Comparison of ENCODE assay signal across 8 mouse cellular contexts in genomic region chr11:114636292-114636691, GRCm38 (mm10). TPM values are rescaled to one million over a fixed set of nuclear protein-coding genes. Genes with fewer than 3 reads are reported as not detected.
DNase-seq lines count a peak whose midpoint lies in the region; ATAC-seq and TF ChIP-seq lines count a peak whose summit lies in the region.

No protein-coding gene starts in this region.

- H3K9ac ChIP-seq in lung, embryonic 16.5 days (ENCODE audit: low read length), result no peak overlapping the region

- H3K4me3 ChIP-seq in layer of hippocampus, adult 2 months, result peak overlapping the region; percentile 23; the same call in 1 of the 2 replicates
- no peak overlapping the region for H3K4me3 ChIP-seq in lung, embryonic 16.5 days (ENCODE audit: low read length)

- peak; percentile 94 for TF ChIP-seq CTCF in layer of hippocampus, adult 2 months (conservative IDR thresholded peaks at IDR 0.05)

- peak; percentile 77 for ATAC-seq in frontal cortex, adult (ENCODE audit: low TSS enrichment)
- peak; percentile 73 to 84; a peak in 3 of 4 replicates for ATAC-seq in hematopoietic stem cell, adult 5-6 weeks (replicated peaks in 1 of 2; ENCODE audit: insufficient read depth in 1 of 2, low FRiP score in 2 of 2, low TSS enrichment in 1 of 2, low read depth in 1 of 2, poor library complexity in 2 of 2, severe bottlenecking in 2 of 2)
- peak; percentile 85 for ATAC-seq in lung, embryonic 16.5 days (ENCODE audit: low read depth)

- no peaks in the 10 kb centered on the region for H3K36me3 ChIP-seq in lung, embryonic 16.5 days (ENCODE audit: control insufficient read depth, insufficient read depth, low read length)

- H3K27ac ChIP-seq in layer of hippocampus, adult 2 months, result 0 out of 2 replicates have a peak overlapping the region, but pooled peaks have one; percentile 10
- no peak overlapping the region for H3K27ac ChIP-seq in lung, embryonic 16.5 days (ENCODE audit: low read length)

- H3K4me1 ChIP-seq in lung, embryonic 16.5 days (replicated peaks; ENCODE audit: control insufficient read depth, insufficient read depth, low read length), result no peaks in the 10 kb centered on the region

- H3K27me3 ChIP-seq in lung, embryonic 16.5 days (ENCODE audit: control insufficient read depth, insufficient read depth, low read depth, low read length), result peaks cover 19% of the 10 kb centered on the region; the same call in 1 of the 2 replicates

- 2% methylated on average over 6 of the region's 6 CpGs for WGBS in lung, embryonic 16.5 days

- peak overlapping the region; percentile 23; the same call in 1 of the 2 replicates for H3K4me2 ChIP-seq in lung, embryonic 16.5 days (ENCODE audit: low read depth, low read length)

- peak; percentile 81 for DNase-seq in MN1 (ENCODE audit: low spot score)
- peak; percentile 88 for DNase-seq in cerebellum, adult 8-10 months
- DNase-seq in layer of hippocampus, adult 2 months (ENCODE audit: low spot score in 2 of 2), result peak; percentile 81 to 89
- peak; percentile 65 for DNase-seq in ovary, postnatal 36 days (ENCODE audit: low spot score)
- DNase-seq in thymus, postnatal 10 days (ENCODE audit: low spot score in 2 of 2), result peak; percentile 69 to 85

- H3K9me3 ChIP-seq in lung, embryonic 16.5 days (ENCODE audit: control insufficient read depth, low read length), result no peaks in the 10 kb centered on the region

RNA-seq across cellular contexts. Expression of gene Rpl38, which starts 32.0 kb away (rescaled TPM):
- total RNA-seq in hematopoietic stem cell, adult 5-6 weeks (2017), result 3,442 and 3,720 TPM in 2 replicates
- 100 to 1,000 TPM; 905 to 943 TPM for total RNA-seq in layer of hippocampus, adult 2 months (2021)
- polyA plus RNA-seq in lung, embryonic 16.5 days (2015; fragmentation: Nextera tagmentation; extraction: Ambion mirVana), result 787 and 914 TPM in 2 replicates

RNA-seq across cellular contexts. Expression of gene Ttyh2, which starts 38.9 kb away (rescaled TPM):
- total RNA-seq in hematopoietic stem cell, adult 5-6 weeks (2017), result 3.0 and 3.3 TPM in 2 replicates
- 10 to 100 TPM; 24.4 to 27.8 TPM for total RNA-seq in layer of hippocampus, adult 2 months (2021)
- 13.7 and 14.1 TPM in 2 replicates for polyA plus RNA-seq in lung, embryonic 16.5 days (2015; fragmentation: Nextera tagmentation; extraction: Ambion mirVana)
